Mouse (Mus musculus): ENCODE results near the gene Gm26938.

Gm26938 gene

DNA sequence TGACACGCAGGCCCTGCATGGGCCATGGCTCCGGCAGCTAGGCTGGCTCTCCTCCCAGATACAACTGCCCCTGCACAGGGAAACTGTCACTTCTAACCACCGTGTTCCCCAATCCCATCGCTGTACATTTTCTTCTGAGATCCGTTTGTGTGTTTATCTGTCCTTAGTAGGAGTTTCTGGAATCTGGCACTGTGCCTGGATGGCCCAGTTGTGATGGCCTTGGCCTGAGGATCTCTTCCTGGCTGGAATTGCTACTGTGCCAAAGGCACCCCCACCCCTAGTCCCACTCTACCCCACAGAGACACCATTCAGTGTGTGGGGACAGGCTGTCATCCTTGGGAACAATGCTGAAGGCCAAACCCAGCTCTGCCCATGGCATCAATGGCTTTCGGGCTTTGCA lies 10.2 kb downstream of the Gm26938 start:
- DNase-seq (ENCODE audit: low read depth, low spot score): no peak

DNA sequence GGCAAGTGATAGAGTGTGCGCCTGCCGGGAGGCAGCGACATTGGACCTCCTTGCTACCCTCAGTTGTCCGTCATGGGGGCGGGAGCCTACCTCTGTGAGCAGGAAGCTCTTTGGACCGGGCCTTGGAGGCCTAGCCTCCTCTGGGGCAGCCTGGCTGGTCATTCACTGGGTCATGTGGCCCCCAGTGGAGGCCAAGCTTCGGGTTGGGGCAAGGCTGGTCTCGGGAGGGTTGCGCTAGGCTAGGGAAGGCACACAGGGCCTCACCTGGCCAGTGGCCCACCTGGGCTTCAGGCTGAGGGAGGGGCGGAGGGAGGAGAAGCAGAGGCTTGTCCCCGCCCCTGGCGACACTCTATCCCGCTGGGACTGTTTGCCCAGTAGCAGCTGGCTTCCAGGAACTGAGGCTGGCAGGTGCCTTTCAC lies 12.2 kb downstream of the Gm26938 start:
- no peak for DNase-seq (ENCODE audit: low read depth, low spot score)

DNA sequence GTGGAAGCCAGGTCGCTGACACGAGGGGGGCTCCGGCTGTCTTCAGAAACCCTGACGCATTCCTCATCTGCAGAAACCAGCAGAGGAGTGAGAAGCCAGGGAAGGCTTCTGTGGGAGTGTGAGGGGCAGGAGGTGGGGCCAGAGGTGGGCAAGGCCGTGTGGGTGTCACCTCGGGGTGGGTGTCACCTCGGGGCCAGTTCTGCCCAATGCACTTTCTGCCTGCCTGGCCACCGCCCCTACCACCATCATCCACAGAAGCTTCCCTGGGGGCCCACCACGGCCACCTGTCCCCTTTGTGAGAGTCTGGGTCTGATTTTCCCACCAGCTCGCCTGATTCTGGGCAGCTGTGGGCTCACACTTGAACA lies 13.1 kb downstream of the Gm26938 start:
- DNase-seq (ENCODE audit: low read depth, low spot score): no peak

DNA sequence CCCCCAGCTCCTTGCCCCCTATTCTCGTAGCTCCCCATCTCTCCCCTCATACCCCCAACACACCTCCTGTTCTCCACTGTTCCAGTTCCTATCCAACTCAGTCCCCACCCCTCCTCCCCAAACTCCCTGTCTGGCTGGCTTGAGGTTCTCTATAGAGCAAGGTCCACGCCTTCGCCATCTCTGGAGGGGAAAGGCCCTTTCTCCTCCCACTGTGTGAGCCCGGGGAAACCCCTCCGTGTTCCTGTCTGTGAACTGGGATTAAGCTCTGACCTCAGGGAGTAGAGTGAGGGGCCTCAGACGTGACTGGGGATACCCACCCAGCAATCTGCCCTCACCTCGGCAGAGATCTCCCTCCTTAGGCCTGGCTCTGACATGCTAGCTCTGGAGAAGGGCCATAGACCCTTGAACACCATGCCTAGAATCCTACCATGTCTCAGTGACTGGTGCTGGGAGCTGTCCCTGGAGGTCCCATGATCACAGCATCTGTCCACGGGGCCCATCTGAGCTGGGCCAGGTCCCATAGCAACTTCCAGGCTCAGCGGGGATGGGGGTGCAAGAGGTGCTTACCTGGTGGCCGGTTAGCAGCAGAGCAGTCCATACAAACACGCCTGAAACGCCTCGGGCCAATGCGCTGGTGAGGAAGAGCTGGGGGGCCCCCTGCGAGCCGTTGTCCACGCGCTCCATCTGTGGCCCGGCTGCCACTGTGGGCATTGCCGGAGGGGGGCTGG lies 13.6 kb downstream of the Gm26938 start:
- no peak for DNase-seq (ENCODE audit: low read depth, low spot score)

DNA sequence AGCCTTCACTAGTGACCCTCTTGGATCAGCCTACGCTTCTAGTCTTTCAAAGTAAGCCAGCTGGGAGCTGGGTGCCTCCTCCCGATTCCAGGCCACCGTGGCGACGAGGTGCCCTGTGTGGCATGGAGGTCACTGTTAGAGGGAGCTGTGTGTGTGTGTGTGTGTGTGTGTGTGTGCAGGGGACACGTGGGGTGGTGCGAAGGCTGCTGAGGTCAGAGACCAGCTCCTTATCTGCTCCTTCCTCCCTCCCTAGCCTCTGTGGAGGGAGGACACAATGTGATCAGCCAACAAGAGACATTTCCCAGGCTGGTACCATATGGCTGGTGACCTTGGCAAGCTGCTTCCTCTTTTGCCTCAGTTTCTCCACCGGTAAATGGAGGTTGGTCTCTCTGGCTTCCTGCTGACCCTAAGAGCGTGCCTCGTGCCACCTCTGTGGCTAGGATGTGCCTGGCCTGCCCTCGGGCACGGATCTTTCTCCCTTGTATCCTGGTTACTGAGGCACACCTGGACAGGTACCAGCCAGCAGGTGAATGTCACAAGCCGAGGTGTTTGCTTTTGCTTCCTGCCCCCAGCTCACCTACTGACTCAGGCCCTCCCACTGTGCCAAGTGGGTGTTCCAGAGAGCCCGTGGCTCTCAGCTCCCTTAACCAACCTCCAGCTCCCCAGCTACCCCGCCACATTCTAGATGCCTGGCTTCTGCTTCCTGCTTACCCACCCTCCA lies 14.4 kb downstream of the Gm26938 start:
- DNase-seq (ENCODE audit: low read depth, low spot score): no peak

DNA sequence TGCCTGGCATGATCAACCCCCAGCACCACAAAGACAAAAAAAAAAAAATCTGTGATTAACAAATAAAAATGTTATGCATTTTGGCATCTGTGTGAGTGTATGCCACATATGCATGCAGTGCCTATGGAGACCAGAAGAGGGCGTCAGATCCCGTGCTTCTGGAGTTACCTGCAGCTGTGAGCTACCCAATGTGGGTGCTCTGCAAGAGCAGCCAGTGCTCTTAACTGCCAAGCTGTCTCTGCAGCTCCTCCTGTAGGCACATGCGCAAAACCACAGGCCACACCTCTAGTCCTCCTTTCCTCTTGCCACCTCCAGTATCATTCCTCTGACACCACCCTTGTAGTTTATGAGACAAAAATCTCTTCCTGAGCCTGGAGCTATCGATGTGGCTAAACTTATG lies 16.8 kb downstream of the Gm26938 start:
- DNase-seq (ENCODE audit: low read depth, low spot score): no peak

DNA sequence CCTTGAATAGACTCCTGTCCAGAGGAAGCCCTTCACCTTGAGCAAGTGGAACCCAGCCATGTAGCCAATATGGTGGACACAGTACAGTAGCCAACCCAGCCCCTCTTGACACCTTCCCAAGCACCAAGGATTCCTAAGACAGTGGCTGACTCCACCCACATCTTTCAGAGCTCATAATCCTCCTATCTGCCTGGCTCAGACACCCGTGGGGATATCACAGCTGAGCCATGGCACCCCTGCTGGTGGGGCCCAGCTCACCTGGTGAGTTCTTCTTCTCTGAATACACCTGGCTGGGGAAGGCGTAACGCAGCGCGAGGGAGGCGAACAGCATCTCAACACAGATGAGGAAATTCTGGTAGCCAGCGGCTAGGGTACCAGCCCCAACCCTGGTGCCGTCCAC lies 20.3 kb downstream of the Gm26938 start:
- DNase-seq (ENCODE audit: low read depth, low spot score): no peak

DNA sequence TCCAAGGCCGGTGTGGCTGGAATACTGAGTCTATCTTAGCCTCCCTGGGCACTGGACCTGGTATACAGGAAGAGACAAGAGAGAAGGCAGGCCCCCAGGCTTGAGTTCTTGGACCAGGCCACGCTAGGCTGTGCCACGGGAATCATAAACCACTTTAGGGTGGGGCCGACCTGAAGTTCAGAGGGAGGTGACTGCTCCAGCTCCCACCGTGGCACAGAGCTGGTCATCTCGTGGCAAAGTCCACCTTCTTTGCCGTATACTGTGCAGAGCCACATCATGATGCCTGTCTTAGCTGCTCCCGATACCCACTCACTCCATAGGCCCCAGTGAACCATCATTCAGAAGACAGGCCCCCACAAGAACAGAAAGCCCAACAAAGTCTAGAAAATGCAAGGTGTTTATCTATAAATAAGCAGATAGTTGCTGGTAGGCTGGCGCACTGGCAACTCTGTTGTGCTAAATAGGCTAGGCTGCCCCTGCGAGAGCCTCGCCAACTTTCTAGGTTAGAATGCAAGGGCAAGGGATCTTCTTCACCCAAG lies 21.6 kb downstream of the Gm26938 start:
- DNase-seq (ENCODE audit: low read depth, low spot score): no peak

DNA sequence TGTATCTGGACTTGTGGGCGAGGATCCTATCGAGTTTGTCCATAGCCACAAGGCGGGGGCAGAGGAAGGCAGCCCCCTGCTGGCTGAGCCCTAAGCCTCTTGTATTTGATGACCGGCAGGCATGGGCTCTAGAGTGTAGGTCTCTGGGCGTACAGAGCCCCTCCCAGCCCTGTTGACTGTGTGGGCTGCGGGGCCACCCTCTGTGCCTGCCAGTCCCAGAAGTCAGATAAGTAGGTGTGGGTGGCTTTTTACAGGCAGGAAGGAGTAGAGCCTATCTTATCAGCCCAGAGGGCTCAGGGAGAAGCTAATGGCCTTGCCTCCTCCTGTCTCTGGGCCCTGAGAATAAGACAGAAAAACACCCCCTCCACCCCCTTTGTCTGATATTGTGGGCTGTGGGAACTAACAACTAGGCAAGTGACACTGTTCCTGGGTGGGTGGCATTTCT lies 22.1 kb downstream of the Gm26938 start:
- DNase-seq (ENCODE audit: low read depth, low spot score): no peak

DNA sequence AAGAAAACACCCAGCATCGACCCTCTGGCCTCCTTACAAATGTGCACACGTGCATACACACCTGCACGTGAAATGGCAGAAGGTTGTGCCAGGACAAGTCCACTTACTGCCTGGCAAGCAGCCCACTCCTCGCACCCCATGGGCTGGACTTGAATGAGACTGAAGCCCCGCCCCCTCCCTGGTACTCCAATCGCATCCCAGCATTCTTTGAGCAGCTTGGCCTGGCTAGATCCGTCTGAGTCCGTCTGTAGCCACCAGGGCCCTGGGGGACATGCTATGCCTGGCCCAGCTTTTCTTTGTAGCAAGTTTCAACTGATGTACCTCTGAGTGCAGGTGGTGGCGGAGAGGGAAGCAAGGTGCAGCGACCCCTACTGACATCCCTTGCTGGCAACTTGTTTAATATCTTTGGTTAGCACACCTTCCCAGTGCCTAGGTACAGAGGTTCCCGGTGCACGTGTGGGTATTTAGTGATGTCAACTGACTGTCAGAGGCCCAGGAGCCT lies 22.6 kb downstream of the Gm26938 start:
- DNase-seq (ENCODE audit: low read depth, low spot score): no peak

DNA sequence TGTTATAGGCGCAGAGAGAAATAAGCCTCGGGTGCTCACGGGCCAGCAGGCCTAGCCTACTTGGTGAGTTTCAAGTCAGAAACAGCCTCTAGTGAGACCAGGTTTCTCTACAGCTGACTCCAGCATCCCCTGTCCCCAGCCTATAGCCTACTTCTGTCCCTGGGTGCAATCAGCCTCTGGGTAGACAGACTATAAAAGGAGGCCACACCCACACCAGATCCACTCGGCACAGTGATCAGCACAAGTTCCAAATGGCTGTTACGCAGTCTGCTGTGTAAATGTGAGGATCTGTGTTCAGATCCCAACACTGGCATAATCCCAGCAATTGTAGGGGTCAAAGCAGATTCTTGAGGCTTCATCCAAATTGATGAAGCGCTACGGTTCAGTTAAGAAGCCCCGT lies 23.0 kb downstream of the Gm26938 start:
- DNase-seq (ENCODE audit: low read depth, low spot score): no peak

DNA sequence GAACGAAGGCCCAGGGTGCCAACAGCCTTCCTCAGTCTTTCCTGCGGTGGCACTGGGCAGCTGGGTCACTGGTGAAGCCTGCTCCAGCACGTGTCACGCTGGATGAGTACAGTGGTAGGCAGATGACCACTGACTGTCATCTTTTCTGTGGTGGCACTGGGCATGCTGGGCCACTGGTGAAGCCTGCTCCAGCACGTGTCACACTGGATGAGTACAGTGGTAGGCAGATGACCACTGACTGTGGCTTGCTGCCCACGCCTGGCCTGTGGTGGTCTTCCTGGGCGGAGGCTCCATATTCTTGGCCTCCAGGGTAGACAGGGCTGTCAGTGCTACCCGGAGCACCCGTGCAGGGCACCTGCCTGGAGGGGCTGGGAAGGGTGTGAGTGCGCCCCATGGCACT lies 24.3 kb downstream of the Gm26938 start:
- DNase-seq (ENCODE audit: low read depth, low spot score): no peak

DNA sequence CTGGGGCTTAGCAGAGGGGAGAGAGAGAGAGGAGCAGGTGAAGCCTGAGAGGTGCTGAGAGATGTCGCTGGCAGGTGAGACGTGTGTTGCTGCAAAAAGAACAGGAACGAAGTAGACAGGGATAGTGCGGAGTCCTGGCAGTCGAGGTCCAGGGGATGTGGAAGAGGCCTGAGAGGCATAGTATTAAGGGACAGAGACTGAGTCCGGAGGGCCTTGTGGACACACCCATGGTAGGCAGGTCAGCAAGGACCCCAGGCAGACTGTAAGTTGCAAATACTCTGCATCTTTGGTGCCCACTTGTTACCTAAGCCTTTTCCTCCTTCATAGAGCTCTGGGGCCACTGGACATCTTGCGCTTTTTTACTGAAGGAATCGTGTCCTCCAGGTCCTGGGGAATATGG lies 25.0 kb downstream of the Gm26938 start:
- DNase-seq (ENCODE audit: low read depth, low spot score): no peak

DNA sequence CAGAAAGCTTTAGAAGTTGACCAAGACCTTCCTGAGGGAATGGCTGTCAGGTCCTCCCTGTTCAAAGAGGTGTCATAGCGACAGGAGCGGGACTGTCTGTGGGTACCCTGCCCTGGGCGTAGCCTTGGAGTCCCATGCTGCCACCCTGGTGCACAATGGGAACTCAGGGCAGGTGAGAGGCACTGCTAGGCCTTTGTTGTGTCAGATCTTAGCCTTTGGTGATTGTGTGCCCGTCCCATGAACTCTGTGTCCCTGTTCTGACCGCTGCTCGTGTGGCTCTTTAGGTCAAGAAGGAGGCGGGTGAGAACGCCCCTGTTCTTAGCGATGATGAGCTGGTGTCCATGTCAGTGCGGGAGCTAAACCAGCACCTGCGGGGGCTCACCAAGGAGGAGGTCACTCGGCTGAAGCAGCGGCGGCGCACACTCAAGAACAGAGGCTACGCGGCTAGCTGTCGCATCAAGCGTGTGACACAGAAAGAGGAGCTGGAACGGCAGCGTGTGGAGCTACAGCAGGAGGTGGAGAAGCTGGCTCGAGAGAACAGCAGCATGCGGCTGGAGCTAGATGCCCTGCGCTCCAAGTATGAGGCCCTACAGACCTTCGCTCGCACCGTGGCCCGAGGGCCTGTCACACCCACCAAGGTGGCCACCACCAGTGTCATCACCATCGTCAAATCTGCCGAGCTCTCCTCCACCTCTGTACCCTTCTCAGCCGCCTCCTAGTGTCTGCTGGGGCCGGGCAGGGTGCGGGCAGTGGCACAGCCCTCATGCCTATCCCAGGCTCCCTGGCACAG lies 26.2 kb downstream of the Gm26938 start:
- DNase-seq (ENCODE audit: low read depth, low spot score): no peak

DNA sequence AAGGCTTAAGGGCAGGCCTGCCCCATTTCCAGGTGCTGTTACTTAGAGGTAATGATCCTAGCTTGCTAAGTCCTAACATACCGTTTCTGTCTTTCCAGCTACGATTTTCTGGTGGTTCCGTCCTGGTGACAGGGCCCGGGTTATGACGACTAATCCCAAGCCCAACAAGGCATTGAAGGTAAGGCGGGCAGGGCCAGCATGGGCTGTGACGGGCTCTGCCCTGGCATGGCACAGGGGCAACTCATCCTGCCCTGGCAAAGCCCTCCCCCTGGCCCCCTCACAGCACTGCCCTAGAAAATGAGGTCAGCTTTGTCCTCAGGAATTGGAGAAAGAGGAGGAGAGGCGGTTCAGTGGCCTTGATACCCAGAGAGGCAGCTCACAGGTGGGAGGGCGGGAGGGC lies 27.2 kb downstream of the Gm26938 start:
- no peak for DNase-seq (ENCODE audit: low read depth, low spot score)

DNA sequence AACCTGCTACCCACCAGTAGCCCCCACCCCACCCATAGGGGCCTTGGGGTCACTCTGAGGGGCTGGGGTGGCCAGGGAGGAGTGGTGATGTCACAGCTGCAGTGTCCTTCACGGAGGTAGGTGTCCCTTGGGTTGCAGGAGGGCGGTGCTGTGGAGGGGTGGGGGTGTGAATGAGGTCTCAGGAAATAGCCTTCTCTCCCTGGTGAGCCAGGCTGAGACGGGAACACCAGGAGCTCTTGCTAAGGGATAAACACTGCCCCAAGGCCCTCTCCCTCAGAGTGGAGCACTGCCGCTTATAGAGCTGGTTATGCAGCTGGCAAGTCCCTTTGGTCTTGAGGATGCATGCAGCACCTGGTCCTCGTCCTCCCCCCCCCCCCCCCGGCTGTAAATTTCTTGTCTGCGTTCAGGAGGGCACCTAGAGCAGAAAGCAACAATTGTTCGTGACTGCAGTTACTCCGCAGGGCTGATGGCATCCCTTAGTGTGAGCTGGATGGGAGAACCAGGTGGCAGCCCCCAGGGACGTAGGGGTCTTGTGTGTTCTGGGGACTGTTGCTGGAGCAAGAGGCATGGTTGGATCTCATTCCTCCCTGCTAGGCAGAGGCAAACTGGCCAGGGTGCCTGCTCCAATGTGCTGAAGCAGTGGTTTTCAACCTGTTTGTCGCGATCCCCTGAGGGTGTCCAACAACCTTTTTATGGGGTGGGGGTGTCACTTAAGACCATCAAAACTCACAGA lies 27.9 kb downstream of the Gm26938 start:
- DNase-seq (ENCODE audit: low read depth, low spot score): no peak

DNA sequence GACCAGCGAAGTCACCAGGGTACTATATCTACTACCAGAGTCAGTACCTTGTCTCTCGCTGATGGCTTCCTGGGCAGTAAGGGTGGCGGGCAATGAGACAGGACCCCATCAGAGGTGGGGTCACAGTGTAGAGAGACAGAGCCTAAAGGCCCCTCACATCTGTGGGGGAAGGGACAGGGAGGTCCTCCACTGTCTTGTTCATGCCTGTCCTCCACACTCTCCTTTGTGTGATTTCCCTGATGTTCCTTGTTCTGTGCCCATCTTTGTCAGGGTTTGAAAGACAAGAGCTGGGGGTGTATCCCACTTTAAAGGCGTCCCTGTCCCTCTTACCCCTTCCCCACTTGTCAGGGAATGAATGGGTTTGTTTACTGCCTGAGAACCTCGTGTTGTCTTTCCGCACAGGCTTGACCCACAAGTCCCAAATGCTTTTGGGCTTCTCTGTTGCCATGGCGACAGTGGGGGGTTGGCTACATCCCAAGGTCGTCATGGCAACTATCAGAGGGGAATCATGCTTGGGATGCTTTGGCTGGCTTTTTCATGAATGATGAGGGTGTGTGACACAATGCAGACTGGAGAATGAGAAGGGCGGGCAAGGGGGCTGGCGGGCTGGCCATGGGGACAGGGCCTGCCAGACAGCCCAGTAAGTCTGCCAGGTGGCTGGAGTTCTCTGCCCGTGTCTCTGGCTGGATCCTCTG lies 28.6 kb downstream of the Gm26938 start:
- DNase-seq (ENCODE audit: low read depth, low spot score): no peak

DNA sequence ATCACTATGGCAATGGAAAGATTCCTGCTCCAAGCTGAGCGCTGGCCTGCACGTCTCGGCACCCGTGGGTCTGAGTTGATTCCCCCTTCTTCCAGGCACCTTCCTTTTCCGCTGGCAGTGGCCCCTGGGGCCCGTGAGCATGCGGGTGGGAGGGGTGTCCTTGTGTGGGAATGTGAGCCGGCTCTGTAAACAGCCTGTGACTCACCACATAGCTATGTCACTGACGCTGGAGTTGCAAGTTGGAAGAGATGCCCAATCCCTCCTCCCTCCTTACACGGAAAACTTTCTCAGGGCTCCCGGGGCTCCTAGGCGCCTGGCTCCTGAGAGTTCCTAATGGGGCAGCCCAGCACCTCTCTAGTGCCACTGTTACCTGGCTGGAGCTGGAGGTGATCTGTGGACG lies 29.3 kb downstream of the Gm26938 start:
- DNase-seq (ENCODE audit: low read depth, low spot score): no peak

DNA sequence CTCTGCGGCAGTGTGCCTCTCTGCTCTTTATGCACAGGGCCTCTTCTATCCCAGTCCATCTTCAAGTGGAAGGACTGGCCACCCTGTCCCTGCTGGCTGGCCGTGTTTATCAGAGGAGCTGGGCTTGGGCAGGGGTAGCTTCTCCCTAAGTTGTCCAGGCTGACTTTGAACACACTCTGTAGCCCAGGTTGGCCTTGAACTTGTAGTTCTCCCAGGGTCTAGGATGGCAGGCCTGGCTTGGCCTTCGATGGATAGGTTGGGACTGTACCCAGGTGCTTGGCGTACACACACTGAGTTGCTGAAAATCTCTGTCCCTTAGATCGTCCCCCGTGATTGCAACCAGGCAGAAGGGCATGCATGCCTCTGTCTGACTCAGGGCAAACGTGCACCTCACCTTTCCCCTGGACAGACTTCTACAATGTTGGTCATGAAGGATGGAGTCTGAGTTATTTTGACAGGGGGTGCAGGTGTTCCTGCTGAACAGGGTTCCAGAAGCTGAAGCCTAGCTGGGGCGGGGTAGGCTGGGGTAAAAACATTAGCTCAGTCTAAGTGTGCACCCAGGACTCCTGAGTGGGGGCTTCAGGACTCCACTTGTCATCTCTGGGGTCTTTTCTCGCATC lies 30.1 kb downstream of the Gm26938 start:
- no peak for DNase-seq (ENCODE audit: low read depth, low spot score)

DNA sequence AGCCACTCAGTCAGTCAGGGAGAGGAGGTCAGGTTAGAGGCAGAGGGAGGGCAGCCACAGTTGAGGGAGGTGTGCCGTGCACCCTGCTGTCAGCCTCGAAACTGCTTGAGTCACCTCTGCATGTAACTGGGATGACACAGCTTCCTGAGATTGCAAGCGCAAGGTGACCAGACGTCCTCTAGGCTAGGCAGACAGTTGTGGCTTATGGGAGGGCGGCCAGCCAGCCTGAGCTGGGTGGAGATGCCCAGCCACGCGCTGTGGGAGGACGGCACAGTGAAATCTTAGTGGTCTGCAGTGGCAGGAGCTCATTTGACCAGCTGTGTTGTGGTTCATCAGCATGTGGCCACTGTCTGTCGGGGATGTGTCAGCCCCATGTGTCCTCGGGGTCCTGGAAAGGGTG lies 31.3 kb downstream of the Gm26938 start:
- no peak for DNase-seq (ENCODE audit: low read depth, low spot score)

All from WW6 (cell line).